20 mouse cellular contexts compared by ENCODE assay signal in genomic region chr5:76832529-76833210, GRCm38 (mm10).
A peak's percentile ranks its signal among the peaks of the same experiment; 100 is the strongest.
DNase-seq lines count a peak whose midpoint lies in the region; ATAC-seq and TF ChIP-seq lines count a peak whose summit lies in the region.
"Had no signal": no experiment of that assay in that cellular context is flagged by ENCODE, and none has a peak within 500 bp of the region (broad histone marks: within the 10 kb centered on the region; RNA-seq: fewer than 3 reads in every experiment).

No protein-coding gene starts in this region.

- H3K27ac ChIP-seq in forebrain, embryonic 11.5 days (ENCODE audit: low read depth, low read length) = peak overlapping the region; percentile 32; the same call in 1 of the 2 replicates
- H3K27ac ChIP-seq in forebrain, postnatal 0 days (ENCODE audit: low read depth, low read length) = no peak overlapping the region
- H3K27ac ChIP-seq in forebrain, embryonic 12.5 days = peak overlapping the region; percentile 62; the same call in 1 of the 2 replicates
- H3K27ac ChIP-seq in intestine, embryonic 16.5 days (ENCODE audit: low read length) = no peak overlapping the region
- H3K27ac ChIP-seq: heart, adult 2 months; heart, embryonic 15.5 days; limb, embryonic 15.5 days; liver, embryonic 15.5 days had no signal

- H3K4me2 ChIP-seq in forebrain, embryonic 11.5 days (ENCODE audit: low read depth, low read length, severe bottlenecking) = no peak overlapping the region
- H3K4me2 ChIP-seq in forebrain, postnatal 0 days (ENCODE audit: low read depth) = no peak overlapping the region
- no peak overlapping the region for H3K4me2 ChIP-seq in forebrain, embryonic 12.5 days
- H3K4me2 ChIP-seq in intestine, embryonic 16.5 days (ENCODE audit: low read depth, low read length) = no peak overlapping the region
- H3K4me2 ChIP-seq: heart, embryonic 15.5 days; limb, embryonic 15.5 days; liver, embryonic 15.5 days had no signal

- no peak for ATAC-seq in forebrain, embryonic 11.5 days (replicated peaks; ENCODE audit: low FRiP score)
- ATAC-seq in forebrain, postnatal 0 days = no peak
- ATAC-seq in common myeloid progenitor, adult 5-6 weeks (replicated peaks; ENCODE audit: low read depth, poor library complexity, severe bottlenecking) = peak; percentile 66
- ATAC-seq in forebrain, embryonic 12.5 days (ENCODE audit: low FRiP score) = no peak
- peak; percentile 68 for ATAC-seq in megakaryocyte progenitor cell, adult 5-6 weeks (replicated peaks; ENCODE audit: poor library complexity)
- no peak for ATAC-seq in intestine, embryonic 16.5 days
- ATAC-seq: inflammation-experienced regulatory T-cells, adult 6 months; midbrain, embryonic 16.5 days had no signal

- no peaks in the 10 kb centered on the region for H3K9me3 ChIP-seq in forebrain, embryonic 11.5 days (ENCODE audit: control insufficient read depth, low read length)
- H3K9me3 ChIP-seq in forebrain, postnatal 0 days (ENCODE audit: low read length) = no peaks in the 10 kb centered on the region
- peaks cover 7% of the 10 kb centered on the region; the same call in 1 of the 2 replicates for H3K9me3 ChIP-seq in forebrain, embryonic 12.5 days
- H3K9me3 ChIP-seq in intestine, embryonic 16.5 days (ENCODE audit: control insufficient read depth, low read length) = no peaks in the 10 kb centered on the region
- H3K9me3 ChIP-seq: heart, embryonic 15.5 days; limb, embryonic 15.5 days; liver, embryonic 15.5 days had no signal

- WGBS in forebrain, embryonic 11.5 days = 63% methylated on average over 17 of the region's 17 CpGs
- 59% methylated on average over 17 of the region's 17 CpGs for WGBS in forebrain, postnatal 0 days
- WGBS in forebrain, embryonic 12.5 days = 59% methylated on average over 17 of the region's 17 CpGs
- 78% methylated on average over 17 of the region's 17 CpGs for WGBS in intestine, embryonic 16.5 days

- no peaks in the 10 kb centered on the region for H3K27me3 ChIP-seq in forebrain, embryonic 11.5 days (ENCODE audit: control insufficient read depth, insufficient read depth, low read length)
- no peaks in the 10 kb centered on the region for H3K27me3 ChIP-seq in forebrain, postnatal 0 days (ENCODE audit: insufficient read depth, low read length)
- H3K27me3 ChIP-seq in forebrain, embryonic 12.5 days = no peaks in the 10 kb centered on the region
- no peaks in the 10 kb centered on the region for H3K27me3 ChIP-seq in intestine, embryonic 16.5 days (replicated peaks; ENCODE audit: control insufficient read depth, insufficient read depth, low read length)
- H3K27me3 ChIP-seq: CH12.LX; heart, embryonic 15.5 days; limb, embryonic 15.5 days; liver, embryonic 15.5 days; megakaryocyte, embryonic 14.5 days had no signal

- TF ChIP-seq CTCF in forebrain, postnatal 0 days (IDR thresholded peaks at IDR 0.05; ENCODE audit: low read depth) = no peak

- no peaks in the 10 kb centered on the region for H3K36me3 ChIP-seq in forebrain, embryonic 11.5 days (ENCODE audit: control insufficient read depth, insufficient read depth, low read length)
- H3K36me3 ChIP-seq in forebrain, postnatal 0 days (ENCODE audit: insufficient read depth) = no peaks in the 10 kb centered on the region
- H3K36me3 ChIP-seq in forebrain, embryonic 12.5 days (replicated peaks) = peaks cover 18% of the 10 kb centered on the region
- H3K36me3 ChIP-seq in intestine, embryonic 16.5 days (ENCODE audit: control insufficient read depth, insufficient read depth, low read length) = no peaks in the 10 kb centered on the region
- H3K36me3 ChIP-seq: heart, embryonic 15.5 days; limb, embryonic 15.5 days; liver, embryonic 15.5 days had no signal

- H3K4me3 ChIP-seq in forebrain, embryonic 11.5 days (ENCODE audit: low read depth, low read length) = no peak overlapping the region
- no peak overlapping the region for H3K4me3 ChIP-seq in forebrain, postnatal 0 days (ENCODE audit: low read depth, low read length)
- H3K4me3 ChIP-seq in forebrain, embryonic 12.5 days (replicated peaks) = no peak overlapping the region
- H3K4me3 ChIP-seq in intestine, embryonic 16.5 days (ENCODE audit: low read length) = no peak overlapping the region
- H3K4me3 ChIP-seq: heart, adult 2 months; heart, embryonic 15.5 days; limb, embryonic 15.5 days; liver, embryonic 15.5 days; megakaryocyte, embryonic 14.5 days had no signal

- H3K9ac ChIP-seq in forebrain, embryonic 11.5 days (ENCODE audit: low read length) = no peak overlapping the region
- H3K9ac ChIP-seq in forebrain, postnatal 0 days = no peak overlapping the region
- no peak overlapping the region for H3K9ac ChIP-seq in forebrain, embryonic 12.5 days
- no peak overlapping the region for H3K9ac ChIP-seq in intestine, embryonic 16.5 days (ENCODE audit: low read depth, low read length)
- H3K9ac ChIP-seq: heart, embryonic 15.5 days; limb, embryonic 15.5 days; liver, embryonic 15.5 days had no signal

- no peak for DNase-seq in forebrain, embryonic 11.5 days (ENCODE audit: low spot score)
- DNase-seq in forebrain, postnatal 0 days = no peak
- DNase-seq in lung, postnatal 10 days = no peak
- DNase-seq: adrenal gland, postnatal 36 days; cerebellum, adult 18-20 months; cerebellum, postnatal 25 days; heart, adult 2 months; kidney, adult 9 months; kidney, postnatal 25 days had no signal

- peaks cover 2% of the 10 kb centered on the region; the same call in 1 of the 2 replicates for H3K4me1 ChIP-seq in forebrain, embryonic 11.5 days (replicated peaks; ENCODE audit: control insufficient read depth, insufficient read depth, low read length)
- H3K4me1 ChIP-seq in forebrain, postnatal 0 days (ENCODE audit: insufficient read depth) = peaks cover 3% of the 10 kb centered on the region; the same call in 1 of the 2 replicates
- H3K4me1 ChIP-seq in forebrain, embryonic 12.5 days = peaks cover 30% of the 10 kb centered on the region
- no peaks in the 10 kb centered on the region for H3K4me1 ChIP-seq in intestine, embryonic 16.5 days (ENCODE audit: control insufficient read depth, insufficient read depth, low read length)
- H3K4me1 ChIP-seq: heart, embryonic 15.5 days; limb, embryonic 15.5 days; liver, embryonic 15.5 days had no signal

Comparison
In these comparisons a context has a peak if more than half of its experiments do, and no peak if none do; other contexts are left out.
1. H3K27ac ChIP-seq: peak in forebrain, embryonic 11.5 days (single experiment) and forebrain, embryonic 12.5 days (single experiment); none in forebrain, postnatal 0 days (single experiment) and intestine, embryonic 16.5 days (single experiment).
2. ATAC-seq: peak in common myeloid progenitor, adult 5-6 weeks (single experiment) and megakaryocyte progenitor cell, adult 5-6 weeks (single experiment); none in forebrain, embryonic 11.5 days (single experiment), forebrain, postnatal 0 days (single experiment), forebrain, embryonic 12.5 days (single experiment) and intestine, embryonic 16.5 days (single experiment).